Mouse (Mus musculus): ENCODE results near the gene Il20rb.
A peak's percentile ranks its signal among the peaks of the same experiment; 100 is the strongest.

Gene Il20rb

DNA sequence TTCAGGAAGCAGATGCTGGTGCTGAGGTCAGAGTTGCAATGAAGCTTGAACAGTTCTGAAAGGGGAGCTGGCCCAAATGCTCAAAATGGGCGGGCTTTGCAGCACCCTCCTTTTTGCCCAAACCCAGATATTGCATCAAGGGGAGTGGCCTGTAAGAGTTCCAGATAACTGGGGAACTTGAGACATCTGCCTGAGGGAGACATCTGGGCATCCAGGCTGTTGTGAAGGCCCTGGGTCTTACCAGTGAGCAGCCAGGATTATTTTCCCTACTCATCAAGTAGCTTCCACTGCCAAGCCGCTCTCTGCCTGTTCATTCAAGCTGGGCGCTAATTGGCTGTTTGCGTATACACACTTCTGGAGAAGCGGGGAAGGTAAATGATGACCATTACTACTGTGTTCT lies at the start of gene Il20rb:
Gene Il20rb, minus strand, starts transcription at position 358 of the 400 bp plus-strand sequence.
- DNase-seq: no peak

DNA sequence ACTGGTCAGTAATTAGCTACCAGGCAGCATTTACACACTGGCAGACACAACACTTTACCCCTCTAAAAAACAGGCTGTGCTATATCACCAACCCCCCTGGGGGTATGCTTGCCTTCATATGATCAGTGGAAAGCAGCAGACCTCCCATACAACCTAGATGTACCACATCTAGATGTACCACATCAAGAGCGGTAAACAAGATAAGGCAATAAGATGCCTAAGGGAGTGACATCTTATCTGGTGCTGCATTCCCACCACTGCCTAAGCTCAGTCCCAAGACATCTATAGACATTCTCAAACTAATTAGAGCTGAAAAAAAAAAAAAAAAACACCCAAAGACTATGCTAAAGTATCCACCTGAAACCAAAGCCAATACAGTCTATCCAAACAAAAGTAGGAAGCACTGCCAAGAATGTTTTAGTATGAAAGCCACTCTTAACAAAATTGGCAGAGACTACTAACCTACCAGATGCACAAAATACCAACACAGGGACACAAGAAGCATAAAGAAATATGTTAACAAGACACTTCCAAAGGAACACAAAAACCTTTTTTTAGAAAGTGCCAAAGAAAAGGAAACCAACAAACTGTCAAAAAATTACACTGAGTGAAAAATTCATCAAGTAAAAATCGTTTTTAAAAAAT lies 49.2 kb upstream of the Il20rb start:
- no peak for DNase-seq

DNA sequence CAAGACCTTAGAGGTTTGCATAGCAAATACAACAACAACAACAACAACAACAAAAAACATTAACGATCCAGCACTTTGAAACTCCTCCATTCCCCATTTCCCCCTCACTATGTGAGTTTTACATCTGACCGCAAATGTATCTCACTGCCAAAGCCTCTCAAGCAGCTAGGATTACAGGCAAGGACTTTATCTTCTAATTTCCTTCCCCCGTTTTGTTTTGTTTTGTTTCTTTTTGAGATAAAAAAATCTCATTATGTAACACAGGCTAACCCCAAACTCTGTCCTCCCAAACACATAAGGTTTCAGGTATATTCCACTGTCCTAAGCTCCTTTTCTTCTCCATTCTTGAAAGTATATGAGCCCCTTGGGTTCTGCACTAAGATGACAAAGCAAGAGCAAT lies 48.1 kb upstream of the Il20rb start:
- no peak for DNase-seq

DNA sequence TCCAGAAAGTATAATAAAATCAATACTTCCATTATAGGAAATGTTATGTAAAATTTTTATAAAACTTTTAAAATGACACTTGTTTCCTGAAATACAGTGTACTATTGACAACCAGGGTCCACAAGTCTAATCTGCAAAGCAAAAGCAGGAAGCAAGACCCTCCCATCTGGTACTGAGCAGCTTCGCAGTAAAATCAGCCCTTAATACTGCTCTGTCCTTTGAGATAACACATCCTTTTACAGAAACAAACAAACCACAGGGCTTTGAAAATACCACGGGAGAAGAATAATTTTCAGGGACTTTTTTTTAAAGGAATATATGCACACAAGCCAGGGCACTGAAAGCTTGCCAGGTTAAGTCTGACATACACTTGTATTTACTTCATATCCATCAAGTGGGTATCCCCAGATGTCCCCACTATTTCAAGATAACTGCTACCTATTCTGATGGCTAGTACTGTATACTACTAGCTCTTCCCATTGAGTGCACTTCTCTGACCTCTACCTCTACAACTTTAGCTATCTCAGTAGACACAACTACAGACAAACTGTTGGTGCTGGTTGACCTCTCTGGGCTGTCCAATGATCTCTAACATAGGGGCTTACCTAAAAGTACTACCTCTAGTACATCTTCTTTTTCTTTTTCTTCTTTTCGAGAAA lies 46.4 kb upstream of the Il20rb start:
- DNase-seq: no peak

DNA sequence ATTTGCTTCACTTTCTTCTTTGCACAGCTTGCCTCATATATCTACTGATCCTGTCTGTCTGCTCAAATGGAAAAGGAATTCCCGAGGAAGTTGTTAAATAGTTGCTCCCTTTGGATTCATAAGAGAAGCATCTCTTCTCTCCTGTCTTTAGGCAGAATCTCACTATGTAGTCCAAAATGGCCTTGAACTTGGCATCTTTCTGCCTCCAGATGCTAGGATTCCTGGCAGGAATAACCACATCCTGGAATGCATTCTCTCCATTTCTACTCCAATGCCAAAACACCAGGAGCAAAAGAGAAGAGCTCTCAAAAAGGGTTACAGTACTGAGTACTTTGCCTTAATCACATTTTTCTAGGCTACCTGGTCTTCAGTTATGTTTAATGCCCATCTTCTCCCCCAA lies 44.7 kb upstream of the Il20rb start:
- no peak for DNase-seq

DNA sequence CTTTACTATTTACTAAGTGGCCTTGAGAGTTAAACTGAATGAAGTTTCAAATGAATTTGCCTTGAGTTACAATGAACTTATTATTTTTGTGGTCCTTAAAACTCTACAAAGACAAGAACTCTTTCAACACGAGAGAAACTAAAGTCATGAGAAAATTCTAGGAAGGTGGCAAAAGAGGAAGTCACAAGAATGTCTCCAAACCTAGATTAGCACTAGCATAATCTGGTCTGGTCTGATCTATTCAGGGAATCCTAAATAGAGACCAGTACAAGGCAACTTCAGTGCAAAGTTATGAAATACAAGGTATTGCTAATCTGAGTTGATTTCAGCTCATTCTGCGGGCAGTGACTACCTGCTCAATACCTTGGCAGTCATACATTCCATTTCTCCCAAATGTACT lies 38.6 kb upstream of the Il20rb start:
- no peak for DNase-seq

DNA sequence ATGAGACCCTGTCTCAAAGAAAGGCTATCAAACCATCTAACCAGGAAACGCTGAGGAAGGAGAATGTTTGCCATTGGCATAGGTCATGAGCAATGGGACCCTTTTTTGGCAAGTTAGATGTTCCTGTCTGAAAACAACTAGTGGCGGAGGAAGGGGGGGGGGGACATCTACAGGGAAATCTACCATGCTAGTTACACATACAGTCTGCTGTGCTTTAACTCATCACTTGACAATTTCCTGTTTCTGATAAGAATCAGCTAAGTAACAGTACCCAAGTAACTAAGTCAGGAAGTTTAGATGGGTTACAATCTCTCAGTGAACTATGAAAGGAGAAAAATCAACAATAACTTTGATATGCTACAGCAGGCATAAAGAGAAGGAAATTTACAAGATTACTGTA lies 35.4 kb upstream of the Il20rb start:
- no peak for DNase-seq

DNA sequence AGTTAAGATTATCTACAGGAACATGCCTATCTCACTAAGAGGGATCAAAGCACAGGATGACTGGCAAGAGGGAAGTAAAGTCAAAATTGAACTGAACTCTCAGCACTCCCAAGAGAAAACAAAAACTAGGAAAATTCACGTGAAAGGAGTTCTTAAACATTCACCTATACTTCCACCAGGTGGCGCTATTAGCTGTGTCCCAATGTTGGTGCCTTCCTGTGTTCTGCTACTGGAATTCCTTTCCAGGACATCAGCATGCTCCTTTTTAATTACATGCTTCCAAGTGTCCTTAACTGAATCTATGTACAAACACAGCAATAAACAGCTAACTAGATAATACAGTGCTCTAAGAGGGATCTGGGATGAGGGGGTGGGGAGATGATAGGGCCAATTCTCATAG lies 34.0 kb upstream of the Il20rb start:
- peak; percentile 79 for DNase-seq

DNA sequence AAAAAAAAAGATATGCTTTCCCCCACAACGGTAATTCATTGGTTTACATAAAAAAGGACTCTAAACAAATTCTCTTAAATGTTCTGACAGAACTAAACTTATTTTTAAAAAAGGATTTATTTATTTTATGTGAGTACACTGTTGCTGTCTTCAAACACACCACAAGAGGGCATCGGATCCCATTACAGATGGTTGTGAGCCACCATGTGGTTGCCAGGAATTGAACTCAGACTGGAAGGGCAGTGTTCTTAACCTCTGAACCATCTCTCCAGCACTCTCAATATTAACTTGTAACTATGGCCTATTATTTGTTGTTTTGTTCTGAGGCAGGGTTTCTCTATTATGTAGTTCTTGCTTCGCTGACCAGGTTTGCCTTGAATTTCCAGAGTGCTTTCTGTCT lies 33.4 kb upstream of the Il20rb start:
- DNase-seq: peak; percentile 38

DNA sequence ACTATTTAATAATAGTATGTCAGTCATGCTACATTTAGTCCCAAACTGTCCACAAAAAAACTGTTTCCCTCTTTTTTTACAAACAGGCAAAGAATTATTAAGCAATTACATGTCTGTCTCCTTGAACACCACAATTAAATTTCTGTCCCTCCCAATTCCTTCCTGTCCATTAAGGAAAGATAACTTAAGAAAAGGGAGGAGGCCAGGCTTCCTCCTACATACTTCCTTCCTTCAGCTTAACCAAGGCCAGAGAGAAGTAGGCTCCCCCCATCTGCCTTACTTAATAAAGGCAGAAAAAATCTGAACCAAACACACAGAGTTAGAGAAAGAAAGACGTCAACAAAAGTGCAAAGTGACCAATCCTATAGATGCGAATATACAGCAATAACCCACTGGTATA lies 21.0 kb upstream of the Il20rb start:
- peak; percentile 32 for DNase-seq

DNA sequence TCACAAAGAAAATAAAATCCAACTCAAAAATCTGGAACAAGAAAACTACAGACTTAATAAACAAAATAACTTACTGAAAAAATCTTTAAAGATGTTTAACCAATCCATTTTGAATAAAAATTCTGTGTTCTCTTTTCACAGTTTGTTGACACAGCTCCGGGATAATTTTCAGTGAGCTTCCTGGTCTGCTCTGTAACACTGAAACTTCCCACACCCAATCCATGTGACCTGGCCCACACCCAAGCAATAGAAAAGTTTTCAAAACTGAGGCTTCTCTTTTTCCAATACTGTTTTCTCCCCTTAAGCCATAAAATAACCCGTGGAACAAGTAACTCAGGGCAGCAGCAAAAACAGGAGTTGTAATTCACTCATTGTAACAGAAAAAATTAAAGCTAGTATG lies 20.1 kb upstream of the Il20rb start:
- peak; percentile 55 for DNase-seq

DNA sequence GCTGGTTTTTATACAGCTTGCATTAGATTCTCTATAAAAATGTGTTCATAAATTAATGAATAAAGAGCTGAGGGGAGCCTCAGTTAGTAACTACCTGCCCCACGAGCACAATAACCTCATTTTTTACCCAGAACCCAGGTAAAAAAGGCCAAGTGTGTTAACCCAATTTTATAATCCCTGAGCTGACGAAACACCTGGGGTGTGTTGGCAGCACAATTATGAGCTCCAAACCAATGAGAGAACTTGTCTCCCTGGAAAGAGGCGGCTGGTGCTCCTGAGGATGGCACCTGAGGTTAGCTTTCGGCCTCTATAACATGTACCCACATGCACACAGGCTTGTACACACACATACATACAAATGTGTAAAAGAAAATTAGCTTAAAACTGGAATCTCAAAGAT lies 18.9 kb upstream of the Il20rb start:
- DNase-seq: no peak

DNA sequence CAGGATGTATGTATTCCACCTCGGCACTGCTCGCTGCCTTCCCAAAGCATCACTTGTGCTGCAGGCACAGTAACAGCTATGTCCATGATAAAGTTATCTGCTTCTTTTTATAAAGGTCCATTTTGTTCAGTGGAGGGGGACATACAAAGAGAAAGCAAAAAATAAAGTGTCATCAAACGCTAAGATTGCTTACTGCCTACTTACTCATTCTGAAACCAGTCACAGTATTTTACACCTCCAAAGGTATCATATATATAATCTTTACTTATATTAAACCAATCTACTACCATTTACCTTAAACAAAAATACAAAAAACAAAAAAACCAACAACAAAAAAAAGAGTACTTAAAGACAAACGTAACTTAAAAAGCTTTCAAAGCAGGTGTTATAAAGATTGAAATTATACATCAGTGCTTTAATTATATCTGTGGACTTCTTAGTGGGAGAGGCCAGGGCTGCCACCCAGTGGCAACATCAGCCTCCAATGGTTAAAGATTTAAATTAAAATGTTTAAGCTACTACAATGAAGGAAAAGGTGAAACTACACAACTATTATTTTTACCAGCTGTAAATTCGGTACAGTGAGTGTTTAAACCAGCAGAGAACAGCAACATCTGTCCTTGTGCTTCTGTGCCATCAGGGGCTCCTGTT lies 7.1 kb upstream of the Il20rb start:
- DNase-seq: no peak

DNA sequence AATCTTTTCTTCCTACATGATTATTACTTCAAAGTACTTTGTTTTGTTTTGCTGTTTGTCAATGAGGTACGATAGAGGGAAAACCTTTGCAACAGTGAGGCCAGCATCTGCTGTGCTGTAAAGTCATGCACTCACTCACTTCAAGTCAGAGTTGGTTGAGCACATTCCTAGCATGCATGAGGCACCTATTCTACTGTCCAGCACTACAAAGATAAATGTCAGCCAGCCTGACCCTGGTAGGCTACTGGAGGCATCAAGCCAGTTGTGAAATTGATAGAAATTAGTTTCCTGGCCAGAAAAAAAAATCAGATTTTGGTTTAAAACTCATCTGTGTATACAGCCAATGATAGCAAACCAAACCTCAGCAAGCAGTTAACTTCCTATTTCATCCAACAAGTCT lies 4.8 kb upstream of the Il20rb start:
- no peak for DNase-seq

DNA sequence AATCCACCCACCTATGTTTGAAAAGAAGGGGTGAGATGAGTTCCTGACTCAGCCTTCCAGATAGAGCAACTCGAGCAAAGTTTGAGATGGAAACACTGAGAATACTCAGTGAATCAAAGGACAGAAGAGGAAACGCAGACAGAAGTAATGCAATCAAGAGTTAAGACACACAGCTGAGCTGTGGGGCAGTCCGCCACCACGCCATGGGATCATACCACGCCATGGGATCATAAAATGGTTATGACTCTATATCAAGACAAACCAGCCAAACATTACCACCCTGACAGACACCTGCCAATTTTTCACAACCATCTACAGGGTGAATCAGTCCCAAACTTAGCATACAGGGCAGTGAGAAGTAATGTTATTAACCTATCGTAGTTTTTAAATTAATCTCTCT lies 2.4 kb upstream of the Il20rb start:
- DNase-seq: no peak

DNA sequence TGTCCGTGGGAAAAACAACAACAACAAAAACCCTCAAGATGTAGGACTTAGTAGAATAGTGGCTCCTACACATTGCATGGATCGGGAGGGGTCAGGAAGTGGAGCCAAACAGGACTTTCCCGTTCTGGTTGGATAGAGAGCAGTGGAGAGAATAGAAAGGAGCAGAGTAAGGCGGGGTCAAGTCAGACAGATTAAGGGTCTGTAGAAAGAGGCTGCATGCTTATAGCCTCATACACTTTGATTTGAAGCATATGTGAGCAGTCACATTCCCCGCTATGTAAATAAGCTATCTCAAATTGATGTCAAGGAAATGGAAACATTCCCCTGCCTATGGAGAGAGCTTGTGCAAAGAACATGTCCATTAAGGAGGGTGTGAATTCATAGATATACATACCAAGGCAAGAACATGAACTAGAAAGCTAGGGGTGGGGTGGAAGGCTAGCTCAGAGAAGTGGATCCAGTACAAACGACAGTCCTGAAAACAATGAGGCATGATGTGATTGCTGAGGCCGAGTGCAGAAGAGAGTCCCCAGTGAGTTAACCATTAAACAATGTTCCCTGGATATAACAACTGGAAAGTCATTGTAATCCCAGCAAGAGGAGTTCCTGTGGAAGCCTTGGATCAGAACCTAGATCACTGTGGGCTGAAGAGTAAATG lies 1.6 kb upstream of the Il20rb start:
- DNase-seq: peak; percentile 28

DNA sequence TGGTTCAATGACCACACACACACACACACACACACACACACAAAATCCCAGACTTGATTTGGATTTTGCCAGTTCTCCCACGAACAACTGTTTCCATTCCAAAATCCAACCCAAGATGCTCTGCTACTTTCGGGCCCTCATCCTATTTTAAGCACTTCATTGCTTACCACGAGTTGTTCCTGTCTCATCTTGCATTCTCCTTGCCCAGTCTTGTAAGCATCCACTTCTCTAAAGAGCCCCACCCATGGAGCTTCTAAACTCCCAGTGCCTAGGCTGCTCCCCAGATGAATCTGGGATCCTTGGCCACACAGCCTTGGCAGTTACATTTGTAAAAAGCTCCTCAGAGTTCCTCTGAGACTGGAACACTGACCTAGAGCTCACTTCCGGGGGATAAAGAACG lies 3.3 kb downstream of the Il20rb start:
- no peak for DNase-seq

DNA sequence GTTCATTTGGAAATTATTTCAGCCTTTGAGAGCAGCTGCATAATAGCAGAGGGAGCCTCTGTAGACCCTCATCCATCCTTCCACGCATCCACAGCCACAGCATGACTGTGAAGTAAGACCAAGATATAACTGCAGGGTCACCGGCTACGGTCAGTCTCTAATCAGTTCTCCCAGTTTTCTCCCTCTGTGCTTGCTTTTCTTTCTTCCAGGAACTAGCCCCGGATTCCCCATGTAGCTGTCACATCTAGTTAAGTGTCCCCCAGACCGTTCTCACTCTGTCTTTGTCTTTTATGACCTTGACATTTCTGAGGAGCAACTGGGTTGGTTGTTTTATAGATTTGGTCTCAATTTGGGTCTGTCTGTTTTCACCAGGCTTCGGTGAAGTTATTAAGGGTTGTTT lies 5.0 kb downstream of the Il20rb start:
- no peak for DNase-seq

DNA sequence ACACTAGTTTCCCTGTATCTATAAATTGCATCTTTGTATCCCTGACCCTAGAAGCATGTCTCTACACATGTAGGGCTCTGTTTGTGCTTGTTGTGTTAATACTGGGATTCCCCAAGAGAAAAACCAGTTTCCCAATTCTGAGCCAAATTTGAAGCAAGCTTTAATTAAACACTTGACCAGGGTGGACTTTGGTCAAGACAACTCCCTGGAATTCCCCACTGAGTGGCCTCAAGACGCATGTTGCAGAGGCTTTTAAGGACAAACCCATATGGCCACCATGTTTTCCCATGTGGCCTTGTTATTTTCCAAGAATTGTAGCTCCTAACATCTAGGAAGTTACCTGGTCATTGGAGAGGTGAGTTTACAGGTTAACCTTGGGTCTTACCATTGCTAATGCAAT lies 12.5 kb downstream of the Il20rb start:
- peak; percentile 54 for DNase-seq

DNA sequence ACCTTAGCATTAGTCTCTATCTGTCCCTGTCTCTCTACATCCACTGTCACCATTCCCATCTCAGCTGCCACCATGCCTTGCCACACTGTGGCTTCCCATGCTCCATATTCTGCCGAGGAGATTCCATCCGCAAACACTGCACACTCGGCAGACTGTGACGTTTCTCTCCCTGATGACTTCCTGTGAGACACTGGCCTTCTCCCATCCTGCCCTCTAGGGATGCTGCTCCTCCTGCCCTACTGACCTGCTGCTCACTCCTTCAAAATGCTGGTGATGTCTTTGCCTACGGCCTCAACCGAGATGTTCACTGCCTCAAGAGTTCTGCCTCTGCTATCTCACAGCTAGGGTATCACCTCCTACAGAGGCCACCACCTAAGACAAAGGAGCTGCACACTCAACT lies 13.2 kb downstream of the Il20rb start:
- DNase-seq: no peak

DNA sequence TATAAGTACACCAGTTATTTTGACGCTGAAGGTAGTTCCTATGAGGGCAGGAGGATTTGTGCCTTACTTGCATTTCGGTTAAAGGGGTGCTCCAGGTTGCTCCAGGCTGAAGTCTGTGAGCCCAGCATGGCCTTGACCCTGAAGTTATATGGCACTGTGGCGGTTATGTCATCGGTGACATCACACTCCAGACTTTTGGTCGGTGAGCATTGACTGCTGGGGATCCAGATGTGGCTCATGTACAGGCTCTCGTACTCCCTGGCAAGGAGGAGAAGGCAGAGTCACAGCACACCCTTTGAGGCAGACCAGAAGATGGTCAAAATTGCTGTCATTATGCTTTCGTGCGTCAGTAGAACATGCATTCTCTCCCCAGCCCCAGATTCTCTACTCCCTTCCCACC lies 13.7 kb downstream of the Il20rb start:
- no peak for DNase-seq

DNA sequence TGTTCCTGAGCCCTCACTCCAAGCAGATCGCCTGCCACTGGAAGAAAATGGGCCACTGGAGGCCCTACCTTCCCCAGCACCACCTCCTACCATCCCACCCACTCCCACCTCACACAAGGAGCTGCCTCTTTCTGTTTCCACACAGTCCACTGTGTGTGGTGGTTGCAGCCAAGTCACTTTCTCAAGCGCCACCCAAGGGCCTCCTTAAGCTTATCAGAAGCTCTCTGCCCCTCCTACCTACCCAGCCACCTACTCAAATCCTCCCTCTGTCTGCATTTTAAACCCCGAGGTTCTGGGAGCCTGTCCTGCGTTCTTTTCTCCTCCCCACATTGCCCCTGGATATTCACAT lies 15.0 kb downstream of the Il20rb start:
- no peak for DNase-seq

DNA sequence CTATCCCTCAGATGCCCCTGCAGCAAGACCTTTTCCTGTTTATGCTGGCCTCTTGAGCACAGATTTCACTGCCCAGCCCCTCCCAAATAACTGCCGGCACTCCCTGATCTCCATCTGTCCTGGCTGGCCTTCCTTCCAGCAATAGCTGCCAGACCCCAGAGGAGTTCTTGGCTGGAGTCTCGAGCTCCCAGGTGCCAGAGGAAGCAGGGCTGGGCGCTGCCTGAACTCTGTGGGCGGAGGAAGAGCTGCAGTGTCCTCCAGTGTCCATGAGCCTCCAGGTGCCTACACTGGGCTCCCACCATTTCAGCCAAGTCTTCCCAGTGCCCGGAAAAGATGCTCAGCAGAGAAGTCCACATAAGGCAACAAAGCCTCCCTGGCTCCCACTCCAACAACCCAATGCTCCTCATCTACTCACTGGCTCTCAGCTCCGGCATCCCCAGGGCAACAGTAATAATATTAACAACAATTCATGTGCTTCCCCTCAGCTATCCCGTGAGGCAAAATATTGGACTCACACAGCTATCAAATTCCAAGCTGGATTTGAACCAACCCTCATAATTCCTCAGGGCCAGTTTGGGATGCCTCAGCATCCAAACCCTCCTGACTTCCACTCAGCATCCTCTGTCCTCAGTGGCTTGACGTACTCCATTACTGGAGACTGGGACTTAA lies 15.5 kb downstream of the Il20rb start:
- peak; percentile 51 for DNase-seq

DNA sequence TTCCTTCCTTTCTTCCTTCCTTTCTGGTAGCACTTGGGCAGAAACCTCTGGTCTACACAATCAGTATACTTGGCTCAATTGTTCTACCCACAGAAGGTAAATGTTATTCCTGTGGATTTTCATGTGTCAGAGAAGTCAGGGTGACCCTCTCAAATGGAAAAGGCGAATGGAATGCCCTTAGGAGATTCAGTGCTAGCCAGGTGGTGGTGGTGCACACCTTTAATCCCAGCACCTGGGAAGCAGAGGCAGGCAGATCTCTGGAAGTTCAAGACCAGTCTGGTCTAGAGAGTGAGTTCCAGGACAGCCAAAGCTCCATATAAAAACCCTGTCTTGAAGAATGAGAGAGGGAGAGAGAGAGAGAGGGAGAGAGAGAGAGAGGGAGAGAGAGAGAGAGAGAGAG lies 16.4 kb downstream of the Il20rb start:
- no peak for DNase-seq
